Mouse (Mus musculus) MEL (cell line): ENCODE results near the gene Zfp174. TPM values are rescaled to one million over a fixed set of nuclear protein-coding genes. Genes with fewer than 3 reads are reported as not detected.

Source experiments
- DNase-seq: peaks from one replicate; pipeline ENCODE4 v3.0.0; 2011; ENCODE audit warnings: low read depth, low spot score
- H3K27ac ChIP-seq: 2 replicates; pipeline ENCODE4 v1.5.1; 2012; ENCODE audit warnings: low read depth, mild to moderate bottlenecking, control low read depth, low read length, moderate library complexity; ENCODE audit not compliant: control insufficient read depth
- H3K27me3 ChIP-seq, 2 experiments: fragments of 150-350 bp in 1 of 2; sonication (generic) in 1 of 2; 2 replicates each; pipeline ENCODE4 v1.6.1; 2012; ENCODE audit warnings: low read length in 2 of 2, mild to moderate bottlenecking in 2 of 2, improper control_type of control experiment in 1 of 2, moderate library complexity in 1 of 2; ENCODE audit not compliant: insufficient read depth in 2 of 2, control insufficient read depth in 1 of 2
- H3K36me3 ChIP-seq, 2 experiments: 2 replicates each; pipeline ENCODE4 v1.6.1; 2012 to 2014; ENCODE audit warnings: low read length in 2 of 2, improper control_type of control experiment in 1 of 2, inconsistent platforms in 1 of 2, mild to moderate bottlenecking in 1 of 2; ENCODE audit not compliant: insufficient read depth in 2 of 2, control insufficient read depth in 1 of 2
- H3K4me1 ChIP-seq, 2 experiments: fragments of 150-350 bp in 1 of 2; sonication (generic) in 1 of 2; 2 replicates each; pipeline ENCODE4 v1.6.1; 2012; ENCODE audit warnings: low read length in 2 of 2, improper control_type of control experiment in 1 of 2, mild to moderate bottlenecking in 1 of 2; ENCODE audit not compliant: insufficient read depth in 2 of 2, control insufficient read depth in 1 of 2
- H3K4me3 ChIP-seq, 2 experiments: fragments of 150-350 bp in 1 of 2; sonication (generic) in 1 of 2; 2 replicates each; pipeline ENCODE4 v1.5.1; 2012; ENCODE audit warnings: low read depth in 2 of 2, low read length in 2 of 2, mild to moderate bottlenecking in 2 of 2, moderate library complexity in 2 of 2, control low read depth in 1 of 2, improper control_type of control experiment in 1 of 2; ENCODE audit not compliant: control insufficient read depth in 1 of 2, insufficient read depth in 1 of 2
- H3K79me2 ChIP-seq: 2 replicates; pipeline ENCODE4 v1.6.1; 2012; ENCODE audit warnings: mild to moderate bottlenecking, low read length, moderate library complexity; ENCODE audit not compliant: control insufficient read depth, poor library complexity, insufficient read depth
- H3K9ac ChIP-seq: 2 replicates; pipeline ENCODE4 v1.6.1; 2012; ENCODE audit warnings: low read depth, mild to moderate bottlenecking, control low read depth, low read length, moderate library complexity; ENCODE audit not compliant: control insufficient read depth, poor library complexity, severe bottlenecking
- H3K9me3 ChIP-seq: fragments of 150-350 bp; sonication (generic); replicated peaks from 2 replicates; pipeline ENCODE4 v1.6.1; 2012; ENCODE audit warnings: mild to moderate bottlenecking, low read length, improper control_type of control experiment, moderate library complexity; ENCODE audit not compliant: insufficient read depth
- CTCF ChIP-seq, 3 experiments: IDR thresholded peaks in 2 of 3; conservative IDR thresholded peaks in 1 of 3; 2 replicates each; pipeline ENCODE4 v1.5.1; 2011 to 2012; ENCODE audit warnings: low read length in 3 of 3, low read depth in 2 of 3, mild to moderate bottlenecking in 2 of 3, improper control_type of control experiment in 1 of 3, inconsistent platforms in 1 of 3, mixed read lengths in 1 of 3, moderate library complexity in 1 of 3; ENCODE audit not compliant: control insufficient read depth in 1 of 3, insufficient read depth in 1 of 3, poor library complexity in 1 of 3, severe bottlenecking in 1 of 3
- ELF1 ChIP-seq: IDR thresholded peaks from 2 replicates; pipeline ENCODE4 v1.6.1; 2014; ENCODE audit warnings: low read depth, mild to moderate bottlenecking, inconsistent platforms, low read length, improper control_type of control experiment, moderate library complexity
- GABPA ChIP-seq: IDR thresholded peaks from 2 replicates; pipeline ENCODE4 v1.6.1; 2012; ENCODE audit warnings: low read depth, mild to moderate bottlenecking, inconsistent platforms, low read length, improper control_type of control experiment, moderate library complexity
- MAFK ChIP-seq: IDR thresholded peaks from 2 replicates; pipeline ENCODE4 v1.6.1; 2011; ENCODE audit warnings: low read depth, mild to moderate bottlenecking, low read length, improper control_type of control experiment, borderline replicate concordance
- MAX ChIP-seq: IDR thresholded peaks from 2 replicates; pipeline ENCODE4 v1.6.1; 2011; ENCODE audit warnings: low read length, improper control_type of control experiment
- MYB ChIP-seq: IDR thresholded peaks from 2 replicates; pipeline ENCODE4 v1.6.1; 2011; ENCODE audit warnings: mild to moderate bottlenecking, low read depth, low read length, improper control_type of control experiment
- POLR2AphosphoS2 ChIP-seq: IDR thresholded peaks from 2 replicates; pipeline ENCODE4 v1.6.1; 2011; ENCODE audit warnings: low read length, improper control_type of control experiment
- RAD21 ChIP-seq: IDR thresholded peaks from 2 replicates; pipeline ENCODE4 v1.6.1; 2011; ENCODE audit warnings: mild to moderate bottlenecking, low read depth, low read length, improper control_type of control experiment
- SIN3A ChIP-seq: IDR thresholded peaks from 2 replicates; pipeline ENCODE4 v1.6.1; 2012; ENCODE audit warnings: low read length, improper control_type of control experiment, inconsistent platforms
- UBTF ChIP-seq: IDR thresholded peaks from 2 replicates; pipeline ENCODE4 v1.6.1; 2012; ENCODE audit warnings: low read depth, mild to moderate bottlenecking, inconsistent platforms, low read length, improper control_type of control experiment, moderate library complexity, borderline replicate concordance; ENCODE audit not compliant: insufficient read depth
- USF1 ChIP-seq: IDR thresholded peaks from 2 replicates; pipeline ENCODE4 v1.6.1; 2014; ENCODE audit warnings: low read depth, mild to moderate bottlenecking, inconsistent platforms, low read length, improper control_type of control experiment, moderate library complexity
- ZNF384 ChIP-seq: IDR thresholded peaks from 2 replicates; pipeline ENCODE4 v1.6.1; 2012; ENCODE audit warnings: low read depth, mild to moderate bottlenecking, inconsistent platforms, low read length, improper control_type of control experiment
- polyA plus RNA-seq, 2 experiments: library from polyadenylated mRNA; stranded (reverse) in 1 of 2; unstranded in 1 of 2; fragments of >175 nt in 1 of 2; fragments of >200 nt in 1 of 2; gene quantifications; 2 replicates each; pipeline versions ENCODE4 v1.2.1 to v1.2.4; 2012; ENCODE audit warnings: low replicate concordance in 2 of 2, low read depth in 1 of 2; ENCODE audit not compliant: insufficient read length in 2 of 2, insufficient read depth in 1 of 2, missing spikeins in 1 of 2
- total RNA-seq: library from RNA; depleted of rRNA; stranded (reverse); fragments of 300-350 nt; gene quantifications from 2 replicates; pipeline ENCODE4 v1.2.3, GENCODE M21; 2012

Zfp174 gene
- total and polyA plus RNA-seq, 3 experiments, result 0.39 to 24.5 (median 0.58) TPM

DNA sequence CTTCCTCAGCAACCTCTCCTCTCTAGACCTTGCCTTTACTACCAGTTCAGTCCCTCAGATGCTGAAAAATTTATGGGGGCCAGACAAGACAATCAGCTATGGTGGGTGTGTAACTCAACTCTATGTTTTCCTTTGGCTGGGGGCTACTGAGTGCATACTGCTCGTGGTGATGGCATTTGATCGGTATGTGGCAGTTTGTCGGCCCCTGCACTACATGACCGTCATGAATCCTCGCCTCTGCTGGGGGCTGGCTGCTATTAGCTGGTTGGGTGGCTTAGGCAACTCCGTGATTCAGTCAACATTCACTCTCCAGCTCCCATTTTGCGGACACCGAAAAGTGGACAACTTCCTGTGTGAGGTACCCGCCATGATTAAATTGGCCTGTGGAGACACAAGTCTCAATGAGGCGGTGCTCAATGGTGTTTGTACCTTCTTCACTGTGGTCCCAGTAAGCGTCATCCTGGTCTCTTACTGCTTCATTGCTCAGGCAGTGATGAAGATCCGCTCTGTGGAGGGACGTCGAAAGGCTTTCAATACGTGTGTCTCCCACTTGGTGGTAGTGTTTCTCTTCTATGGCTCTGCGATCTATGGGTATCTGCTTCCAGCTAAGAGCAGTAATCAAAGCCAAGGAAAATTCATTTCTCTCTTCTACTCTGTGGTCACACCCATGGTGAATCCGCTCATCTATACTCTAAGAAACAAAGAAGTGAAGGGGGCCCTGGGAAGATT is 7.7 kb upstream of the Zfp174 start:
- peak; percentile 20 for TF ChIP-seq RAD21
- no peak for TF ChIP-seq MYB
- no peak for TF ChIP-seq POLR2AphosphoS2
- TF ChIP-seq GABPA, result no peak
- no peak for TF ChIP-seq ZNF384
- TF ChIP-seq ELF1, result no peak
- TF ChIP-seq UBTF, result no peak
- peak in 1 of 3 experiments; percentile 5; a peak in 1 of 6 replicates for TF ChIP-seq CTCF (IDR thresholded peaks at IDR 0.05 in 2 of 3, conservative IDR thresholded peaks at IDR 0.05 in 1 of 3; ENCODE audit: control insufficient read depth in 1 of 3, insufficient read depth in 1 of 3, low read depth in 2 of 3, low read length in 3 of 3, poor library complexity in 1 of 3, severe bottlenecking in 1 of 3)
- TF ChIP-seq MAFK, result no peak
- no peak for DNase-seq
- H3K79me2 ChIP-seq, result no peaks in the 10 kb centered on the region
- no peak overlapping the region for H3K4me3 ChIP-seq
- H3K36me3 ChIP-seq, result no peaks in the 10 kb centered on the region
- no peaks in the 10 kb centered on the region for H3K27me3 ChIP-seq
- no peak overlapping the region for H3K9ac ChIP-seq
- H3K27ac ChIP-seq, result no peak overlapping the region
- H3K4me1 ChIP-seq, result no peaks in the 10 kb centered on the region; a peak in 1 of 4 replicates
- no peaks in the 10 kb centered on the region for H3K9me3 ChIP-seq

DNA sequence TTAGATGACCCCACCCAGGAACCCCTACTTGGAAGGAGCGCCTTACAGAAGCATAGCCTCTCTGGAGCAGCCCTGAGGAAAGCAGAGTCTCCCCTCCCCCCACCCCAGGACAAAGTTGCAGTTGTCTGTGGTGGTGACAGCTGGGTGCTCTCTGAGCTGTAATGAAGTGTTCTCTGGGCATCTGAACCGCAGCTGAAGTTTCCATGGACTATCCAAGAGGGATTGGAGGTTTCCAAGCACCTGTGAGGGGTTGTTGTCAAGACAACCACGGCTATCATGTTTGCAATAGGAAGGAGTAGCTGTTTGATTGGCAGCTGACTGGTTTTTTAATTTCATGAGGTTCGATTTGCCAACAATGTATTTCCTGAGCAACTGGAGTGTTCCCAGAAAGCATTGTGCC is 4.1 kb upstream of the Zfp174 start:
- no peaks in the 10 kb centered on the region; a peak in 1 of 4 replicates for H3K36me3 ChIP-seq
- TF ChIP-seq USF1 (no peak), MAFK (no peak), SIN3A (no peak)
- H3K4me1 ChIP-seq, result no peaks in the 10 kb centered on the region; a peak in 2 of 4 replicates
- no peak for DNase-seq
- no peaks in the 10 kb centered on the region for H3K79me2 ChIP-seq
- no peaks in the 10 kb centered on the region for H3K9me3 ChIP-seq
- H3K27ac ChIP-seq, result no peak overlapping the region
- H3K4me3 ChIP-seq, result no peak overlapping the region
- H3K27me3 ChIP-seq, result no peaks in the 10 kb centered on the region
- H3K9ac ChIP-seq, result no peak overlapping the region

DNA sequence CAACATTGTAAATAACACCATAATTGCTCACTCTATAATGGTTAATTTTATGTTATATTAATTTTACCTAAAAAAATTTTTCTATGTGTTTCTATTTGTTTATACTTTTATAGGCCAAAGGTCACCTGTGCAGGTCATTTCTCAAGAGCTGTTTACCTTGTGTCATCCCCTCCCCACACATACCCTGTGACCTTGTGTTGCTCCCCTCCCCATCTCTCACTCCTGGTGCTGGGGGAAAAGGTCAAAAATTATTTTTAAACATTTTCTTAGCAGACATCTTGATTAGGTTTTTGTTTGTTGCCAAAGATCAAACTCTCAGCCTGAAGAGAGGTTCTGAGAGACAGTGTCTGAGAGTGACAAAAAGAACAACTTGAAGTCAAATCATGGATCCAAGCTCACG is 3.3 kb upstream of the Zfp174 start:
- H3K27ac ChIP-seq, result no peak overlapping the region
- no peaks in the 10 kb centered on the region for H3K9me3 ChIP-seq
- H3K79me2 ChIP-seq, result no peaks in the 10 kb centered on the region
- H3K4me3 ChIP-seq, result no peak overlapping the region
- no peaks in the 10 kb centered on the region; a peak in 1 of 4 replicates for H3K36me3 ChIP-seq
- H3K9ac ChIP-seq, result no peak overlapping the region
- H3K4me1 ChIP-seq, result no peaks in the 10 kb centered on the region; a peak in 2 of 4 replicates
- TF ChIP-seq ELF1, result no peak
- TF ChIP-seq MAX, result no peak
- no peak for TF ChIP-seq UBTF
- H3K27me3 ChIP-seq, result no peaks in the 10 kb centered on the region
- no peak for DNase-seq
